Mouse (Mus musculus) spleen, adult 2 months (tissue): ENCODE data around the gene E2f1. TPM values are rescaled to one million over a fixed set of nuclear protein-coding genes. Genes with fewer than 3 reads are reported as not detected.
A peak's percentile ranks its signal among the peaks of the same experiment; 100 is the strongest.

Source experiments
- DNase-seq, 2 experiments: peaks; one replicate each; pipeline versions ENCODE4 v3.0.0 to v3.0.0-alpha.2; 2012 to 2021; ENCODE audit warnings: low spot score in 2 of 2, low read depth in 1 of 2
- H3K27ac ChIP-seq: fragments of 200-500 bp; 2 replicates; pipeline ENCODE4 v1.5.1; 2012; ENCODE audit warnings: low read length, inconsistent platforms; ENCODE audit not compliant: insufficient read depth
- H3K27me3 ChIP-seq: fragments of 200-500 bp; 2 replicates; pipeline ENCODE4 v1.6.1; 2012; ENCODE audit warnings: mild to moderate bottlenecking, moderate library complexity, low read length, inconsistent platforms; ENCODE audit not compliant: control insufficient read depth, insufficient read depth
- H3K36me3 ChIP-seq: fragments of 200-500 bp; 2 replicates; pipeline ENCODE4 v1.6.1; 2012; ENCODE audit warnings: mild to moderate bottlenecking, low read length, inconsistent platforms; ENCODE audit not compliant: control insufficient read depth, insufficient read depth
- H3K4me1 ChIP-seq: fragments of 200-500 bp; 2 replicates; pipeline ENCODE4 v1.6.1; 2011; ENCODE audit warnings: inconsistent platforms; ENCODE audit not compliant: control insufficient read depth, insufficient read depth, insufficient read length
- H3K4me3 ChIP-seq: fragments of 200-500 bp; 2 replicates; pipeline ENCODE4 v1.5.1; 2011; ENCODE audit warnings: mild to moderate bottlenecking, inconsistent platforms; ENCODE audit not compliant: insufficient read depth, insufficient read length; ENCODE audit errors: extremely low read depth
- CTCF ChIP-seq: fragments of 200-500 bp; IDR thresholded peaks from 2 replicates; pipeline ENCODE4 v1.5.1; 2011; ENCODE audit warnings: mild to moderate bottlenecking, inconsistent platforms; ENCODE audit not compliant: insufficient read depth, insufficient read length, insufficient replicate concordance; ENCODE audit errors: extremely low read depth
- POLR2A ChIP-seq: fragments of 200-500 bp; IDR thresholded peaks from 2 replicates; pipeline ENCODE4 v1.6.1; 2011; ENCODE audit warnings: low read depth, low read length, inconsistent platforms
- WGBS: fragments of 180-500 bp; shearing (Covaris S2); methylation state at CpG from one replicate; pipeline ENCODE4 v1.1.7; 2018; 5-methylcytosine and 5-hydroxymethylcytosine counted together
- polyA plus RNA-seq: library from polyadenylated mRNA; depleted of rRNA; stranded (reverse); fragments of >200 nt; gene quantifications from 2 replicates; pipeline ENCODE4 v1.2.3, GENCODE M21; 2012

Gene E2f1
- polyA plus RNA-seq, 1 experiment, result 11.0 TPM

GRCm38 (mm10) chr2:154543567-154544347, 25.9 kb downstream of the E2f1 start:
- no peaks in the 10 kb centered on the region for H3K36me3 ChIP-seq
- DNase-seq, result no peak
- no peak overlapping the region for H3K27ac ChIP-seq
- no peaks in the 10 kb centered on the region for H3K4me1 ChIP-seq
- WGBS, result 89% methylated on average over 9 of the region's 9 CpGs
- TF ChIP-seq POLR2A (no peak), CTCF (no peak)
- no peak overlapping the region for H3K4me3 ChIP-seq
- H3K27me3 ChIP-seq, result no peaks in the 10 kb centered on the region

GRCm38 (mm10) chr2:154541630-154542029, 28.1 kb downstream of the E2f1 start:
- TF ChIP-seq POLR2A (no peak), CTCF (no peak)
- 89% methylated on average over 2 of the region's 2 CpGs for WGBS

GRCm38 (mm10) chr2:154539720-154540119, 30.0 kb downstream of the E2f1 start:
- DNase-seq, result peak in 1 of 2 experiments; percentile 23
- 69% methylated on average over 3 of the region's 3 CpGs for WGBS
- peak; percentile 42; the same call in 1 of the 2 replicates for TF ChIP-seq CTCF
- no peak for TF ChIP-seq POLR2A

More at GRCm38 (mm10) chr2:154541630-154542029, 28.1 kb downstream of the E2f1 start:
- no peaks in the 10 kb centered on the region for H3K4me1 ChIP-seq
- DNase-seq, result no peak
- no peak overlapping the region for H3K4me3 ChIP-seq
- 0 out of 2 replicates have a peak, but pooled peaks cover 1% of the 10 kb centered on the region for H3K36me3 ChIP-seq
- H3K27me3 ChIP-seq, result no peaks in the 10 kb centered on the region
- no peak overlapping the region for H3K27ac ChIP-seq

GRCm38 (mm10) chr2:154538710-154539109, 31.0 kb downstream of the E2f1 start:
- no peaks in the 10 kb centered on the region for H3K27me3 ChIP-seq
- no peak overlapping the region for H3K4me3 ChIP-seq
- TF ChIP-seq CTCF (no peak), POLR2A (no peak)
- WGBS, result 81% methylated on average over 3 of the region's 3 CpGs
- H3K36me3 ChIP-seq, result peaks cover 7% of the 10 kb centered on the region
- no peaks in the 10 kb centered on the region for H3K4me1 ChIP-seq
- no peak for DNase-seq
- H3K27ac ChIP-seq, result no peak overlapping the region

More at GRCm38 (mm10) chr2:154539720-154540119, 30.0 kb downstream of the E2f1 start:
- no peaks in the 10 kb centered on the region for H3K27me3 ChIP-seq
- H3K27ac ChIP-seq, result no peak overlapping the region
- H3K4me1 ChIP-seq, result no peaks in the 10 kb centered on the region
- no peak overlapping the region for H3K4me3 ChIP-seq
- H3K36me3 ChIP-seq, result peaks cover 5% of the 10 kb centered on the region; the same call in 1 of the 2 replicates

- 90% methylated on average over 2 of the region's 2 CpGs for whole genome bisulfite sequencing
- TF ChIP-seq POLR2A (no peak), CTCF (no peak)
- peaks cover 7% of the 10 kb centered on the region for H3K36me3 ChIP-seq
- DNase-seq, result no peak
- no peaks in the 10 kb centered on the region for H3K4me1 ChIP-seq
- no peaks in the 10 kb centered on the region for H3K27me3 ChIP-seq
- no peak overlapping the region for H3K4me3 ChIP-seq
- H3K27ac ChIP-seq, result no peak overlapping the region
These were observed 31.4 kb downstream of the E2f1 start for GRCm38 (mm10) chr2:154538310-154538709.

- 94% methylated on average over 12 of the region's 12 CpGs for WGBS
- TF ChIP-seq POLR2A, result no peak
- no peak for TF ChIP-seq CTCF
- peaks cover 17% of the 10 kb centered on the region for H3K36me3 ChIP-seq
These were observed 34.9 kb downstream of the E2f1 start for GRCm38 (mm10) chr2:154534704-154535270.

GRCm38 (mm10) chr2:154532888-154533287, 36.8 kb downstream of the E2f1 start:
- TF ChIP-seq POLR2A (no peak), CTCF (no peak)
- no peak overlapping the region for H3K4me3 ChIP-seq
- DNase-seq, result no peak
- peaks cover 24% of the 10 kb centered on the region for H3K36me3 ChIP-seq
- H3K27ac ChIP-seq, result no peak overlapping the region
- H3K4me1 ChIP-seq, result no peaks in the 10 kb centered on the region
- whole genome bisulfite sequencing, result 83% methylated on average over 3 of the region's 3 CpGs
- no peaks in the 10 kb centered on the region for H3K27me3 ChIP-seq

More at GRCm38 (mm10) chr2:154534704-154535270, 34.9 kb downstream of the E2f1 start:
- Histone ChIP-seq H3K4me3 (no peak overlapping the region), H3K4me1 (no peaks in the 10 kb centered on the region), H3K27ac (no peak overlapping the region), H3K27me3 (no peaks in the 10 kb centered on the region)
- no peak for DNase-seq
